Mouse (Mus musculus) testis, adult 2 months (tissue): ENCODE measurements at regions not wholly inside any gene's neighbourhood (a gene's known extent, or its start where the extent isn't known, plus 50 kb on each side); places are given as distances from the start of the nearest gene placed in this dataset.

ENCODE experiments used
- H3K27ac ChIP-seq: fragments of 200-500 bp; 2 replicates; pipeline ENCODE4 v1.5.1; 2012; ENCODE audit warnings: low read depth, low read length; ENCODE audit not compliant: control insufficient read depth, insufficient read depth
- H3K27me3 ChIP-seq: fragments of 200-500 bp; 2 replicates; pipeline ENCODE4 v1.6.1; 2012; ENCODE audit warnings: mild to moderate bottlenecking, low read length, moderate library complexity; ENCODE audit not compliant: control insufficient read depth, insufficient read depth
- H3K36me3 ChIP-seq: fragments of 200-500 bp; 2 replicates; pipeline ENCODE4 v1.6.1; 2012; ENCODE audit warnings: mild to moderate bottlenecking, low read length; ENCODE audit not compliant: control insufficient read depth, insufficient read depth
- H3K4me1 ChIP-seq: fragments of 200-500 bp; 2 replicates; pipeline ENCODE4 v1.6.1; 2012; ENCODE audit warnings: low read length; ENCODE audit not compliant: control insufficient read depth, insufficient read depth
- H3K4me3 ChIP-seq: fragments of 200-500 bp; 2 replicates; pipeline ENCODE4 v1.5.1; 2012; ENCODE audit warnings: low read depth, mild to moderate bottlenecking, low read length, moderate library complexity, mixed read lengths; ENCODE audit not compliant: control insufficient read depth
- CTCF ChIP-seq: fragments of 200-500 bp; IDR thresholded peaks from 2 replicates; pipeline ENCODE4 v1.5.1; 2012; ENCODE audit warnings: low read depth, mild to moderate bottlenecking, inconsistent platforms, low read length, moderate library complexity; ENCODE audit not compliant: control insufficient read depth, insufficient read depth, insufficient replicate concordance
- POLR2A ChIP-seq: fragments of 200-500 bp; IDR thresholded peaks from 2 replicates; pipeline ENCODE4 v1.6.1; 2012; ENCODE audit warnings: low read depth, mild to moderate bottlenecking, inconsistent platforms, low read length, moderate library complexity; ENCODE audit not compliant: control insufficient read depth

- H3K4me1 ChIP-seq: no peaks in the 10 kb centered on the region; the same call in 1 of the 2 replicates
- H3K4me3 ChIP-seq: no peak overlapping the region
- TF ChIP-seq CTCF (no peak), POLR2A (no peak)
- no peaks in the 10 kb centered on the region for H3K36me3 ChIP-seq
- H3K27ac ChIP-seq: no peak overlapping the region
- H3K27me3 ChIP-seq: no peaks in the 10 kb centered on the region
These were observed 201.0 kb downstream of the Sox9 start for GRCm38 (mm10) chr11:112982802-112983591.

- no peaks in the 10 kb centered on the region for H3K36me3 ChIP-seq
- H3K4me1 ChIP-seq: no peaks in the 10 kb centered on the region; the same call in 1 of the 2 replicates
- TF ChIP-seq CTCF (no peak), POLR2A (no peak)
- no peak overlapping the region for H3K27ac ChIP-seq
- H3K27me3 ChIP-seq: no peaks in the 10 kb centered on the region
- no peak overlapping the region for H3K4me3 ChIP-seq
These were observed 204.1 kb downstream of the Sox9 start for GRCm38 (mm10) chr11:112986029-112986573.

- no peaks in the 10 kb centered on the region for H3K36me3 ChIP-seq
- H3K27me3 ChIP-seq: no peaks in the 10 kb centered on the region
- H3K4me1 ChIP-seq: no peaks in the 10 kb centered on the region
- no peak for TF ChIP-seq CTCF
- TF ChIP-seq POLR2A: no peak
- H3K4me3 ChIP-seq: no peak overlapping the region
- H3K27ac ChIP-seq: no peak overlapping the region
These were observed 205.8 kb downstream of the Sox9 start for GRCm38 (mm10) chr11:112987782-112988181.

GRCm38 (mm10) chr11:112988900-112989299, 206.9 kb downstream of the Sox9 start:
- TF ChIP-seq CTCF: no peak
- no peak for TF ChIP-seq POLR2A
- H3K4me1 ChIP-seq: no peaks in the 10 kb centered on the region
- no peaks in the 10 kb centered on the region for H3K27me3 ChIP-seq
- H3K27ac ChIP-seq: no peak overlapping the region
- H3K36me3 ChIP-seq: no peaks in the 10 kb centered on the region
- no peak overlapping the region for H3K4me3 ChIP-seq

- no peak overlapping the region for H3K4me3 ChIP-seq
- H3K27me3 ChIP-seq: no peaks in the 10 kb centered on the region
- no peaks in the 10 kb centered on the region for H3K4me1 ChIP-seq
- TF ChIP-seq POLR2A: no peak
- no peak for TF ChIP-seq CTCF
- H3K27ac ChIP-seq: no peak overlapping the region
- no peaks in the 10 kb centered on the region for H3K36me3 ChIP-seq
These were observed 208.0 kb downstream of the Sox9 start for GRCm38 (mm10) chr11:112989981-112990512.

GRCm38 (mm10) chr11:112990751-112991150, 208.7 kb downstream of the Sox9 start:
- H3K27ac ChIP-seq: no peak overlapping the region
- no peaks in the 10 kb centered on the region for H3K4me1 ChIP-seq
- H3K36me3 ChIP-seq: no peaks in the 10 kb centered on the region
- H3K27me3 ChIP-seq: no peaks in the 10 kb centered on the region
- TF ChIP-seq CTCF: no peak
- TF ChIP-seq POLR2A: no peak
- H3K4me3 ChIP-seq: no peak overlapping the region

- TF ChIP-seq CTCF (no peak), POLR2A (no peak)
- H3K36me3 ChIP-seq: no peaks in the 10 kb centered on the region
- no peak overlapping the region for H3K27ac ChIP-seq
- H3K4me3 ChIP-seq: no peak overlapping the region
- H3K27me3 ChIP-seq: no peaks in the 10 kb centered on the region
- peaks cover 2% of the 10 kb centered on the region; the same call in 1 of the 2 replicates for H3K4me1 ChIP-seq
These were observed 209.8 kb downstream of the Sox9 start for GRCm38 (mm10) chr11:112991862-112992261.
